Mouse (Mus musculus): ENCODE data around the gene Tmem72.

Gene Tmem72

DNA sequence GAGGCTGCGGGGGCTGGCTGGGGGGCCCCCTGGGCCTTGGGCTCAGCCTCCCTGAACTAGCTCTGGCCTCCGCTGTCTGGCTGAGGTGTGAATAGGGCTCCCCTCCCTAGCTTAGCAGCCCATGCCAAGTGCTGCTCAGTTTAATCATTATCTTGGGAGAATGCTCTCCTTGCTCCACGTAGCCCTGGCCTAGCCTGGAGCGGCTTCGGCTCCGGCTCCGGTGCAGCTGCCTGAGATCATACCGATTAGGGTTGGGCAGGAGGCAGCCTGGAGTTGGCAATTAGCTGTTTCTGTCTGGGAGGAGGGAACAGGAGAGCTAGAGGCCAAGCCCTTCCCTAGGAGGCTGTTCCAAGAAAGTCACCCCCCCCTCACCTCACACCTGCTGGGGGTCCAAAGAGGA lies at the start of gene Tmem72:
Tmem72 (minus strand) TSS at position 248 of the 400 bp plus-strand sequence.
- no peak for DNase-seq (ENCODE audit: low spot score)

DNA sequence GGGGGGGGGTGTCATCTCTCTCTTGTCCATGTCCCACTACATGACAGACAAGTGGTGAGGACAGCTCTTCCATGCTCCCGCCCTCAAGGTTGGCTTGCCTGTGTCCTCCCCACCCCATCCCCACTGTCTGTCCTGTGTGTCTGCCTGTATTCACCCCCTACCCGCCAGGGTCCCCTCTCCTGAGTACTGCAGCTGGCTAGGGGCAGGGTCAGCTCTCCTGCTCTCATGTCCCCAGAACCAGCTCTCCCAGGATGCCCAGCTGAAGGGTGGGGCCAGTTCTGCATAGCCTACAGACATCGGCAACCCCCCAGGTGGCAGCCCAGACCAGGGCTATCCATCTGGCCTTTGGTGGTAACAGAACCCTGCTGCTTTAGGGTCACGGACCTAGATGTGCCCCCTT lies 47.8 kb upstream of the Tmem72 start:
- no peak for DNase-seq (ENCODE audit: low spot score)

DNA sequence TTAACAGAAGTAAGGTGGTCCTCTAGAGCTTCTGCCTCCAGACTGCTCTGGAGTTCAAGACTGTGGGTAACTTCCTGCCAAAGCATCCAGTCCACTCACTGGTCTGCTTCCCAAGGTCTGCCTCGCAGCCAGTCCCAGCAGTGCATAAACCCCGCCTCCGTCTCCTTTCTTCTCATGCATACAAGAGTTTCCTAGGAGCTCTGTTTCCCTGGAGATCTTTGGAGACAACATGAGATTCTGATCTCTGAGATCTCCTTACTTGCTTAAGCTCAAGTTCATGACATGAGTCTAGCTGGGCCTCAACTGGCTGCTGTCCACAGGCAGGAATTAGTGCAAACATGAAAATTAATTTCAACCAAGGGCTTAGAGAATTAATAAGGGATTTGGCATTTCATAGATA lies 45.6 kb upstream of the Tmem72 start:
- no peak for DNase-seq (ENCODE audit: low spot score)

- no peak for DNase-seq (ENCODE audit: low spot score)
Measured at GRCm38 (mm10) chr6:116760181-116760580, 43.5 kb upstream of the Tmem72 start.

DNA sequence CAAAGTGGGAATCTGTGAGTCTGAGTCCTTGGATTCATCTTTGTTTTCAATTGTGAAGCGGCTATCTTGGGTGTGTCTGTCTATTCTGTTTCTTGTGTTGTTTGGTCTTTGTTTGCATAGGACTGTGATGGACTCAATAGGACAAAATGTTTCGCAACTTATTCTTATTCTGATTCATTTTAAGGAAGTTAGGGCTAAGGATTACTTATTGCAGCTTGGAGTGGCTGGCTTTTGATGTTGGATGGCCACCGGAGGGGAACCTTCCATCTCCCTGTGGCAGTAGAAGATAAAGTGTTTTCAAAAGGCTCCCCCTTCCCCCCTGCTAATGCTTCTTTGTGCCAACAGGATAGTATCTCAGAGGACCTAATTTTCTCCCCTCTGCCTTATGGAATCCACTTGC lies 39.7 kb upstream of the Tmem72 start:
- DNase-seq (ENCODE audit: low spot score) = no peak

DNA sequence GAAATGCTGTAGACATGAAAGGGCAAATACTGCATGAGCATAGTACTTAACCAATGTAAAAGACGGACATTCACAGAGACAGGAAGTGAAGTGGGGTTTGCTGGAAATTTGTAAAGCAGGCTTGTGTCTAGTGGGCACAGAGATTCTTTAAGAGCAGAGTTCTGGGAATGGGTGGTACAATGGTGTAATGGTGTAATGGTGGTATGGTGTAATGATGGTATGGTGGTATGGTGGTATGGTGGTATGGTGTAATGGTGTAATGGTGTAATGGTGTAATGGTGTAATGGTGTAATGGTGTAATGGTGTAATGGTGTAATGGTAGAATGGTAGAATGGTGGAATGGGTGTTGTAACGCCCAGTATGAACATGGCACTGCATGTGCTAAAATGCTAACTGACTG lies 21.3 kb upstream of the Tmem72 start:
- no peak for DNase-seq (ENCODE audit: low spot score)

GRCm38 (mm10) chr6:116735361-116735760 lies 18.6 kb upstream of the Tmem72 start:
- no peak for DNase-seq (ENCODE audit: low spot score)

- no peak for DNase-seq (ENCODE audit: low spot score)
Measured at GRCm38 (mm10) chr6:116733577-116733976, 16.9 kb upstream of the Tmem72 start.

DNA sequence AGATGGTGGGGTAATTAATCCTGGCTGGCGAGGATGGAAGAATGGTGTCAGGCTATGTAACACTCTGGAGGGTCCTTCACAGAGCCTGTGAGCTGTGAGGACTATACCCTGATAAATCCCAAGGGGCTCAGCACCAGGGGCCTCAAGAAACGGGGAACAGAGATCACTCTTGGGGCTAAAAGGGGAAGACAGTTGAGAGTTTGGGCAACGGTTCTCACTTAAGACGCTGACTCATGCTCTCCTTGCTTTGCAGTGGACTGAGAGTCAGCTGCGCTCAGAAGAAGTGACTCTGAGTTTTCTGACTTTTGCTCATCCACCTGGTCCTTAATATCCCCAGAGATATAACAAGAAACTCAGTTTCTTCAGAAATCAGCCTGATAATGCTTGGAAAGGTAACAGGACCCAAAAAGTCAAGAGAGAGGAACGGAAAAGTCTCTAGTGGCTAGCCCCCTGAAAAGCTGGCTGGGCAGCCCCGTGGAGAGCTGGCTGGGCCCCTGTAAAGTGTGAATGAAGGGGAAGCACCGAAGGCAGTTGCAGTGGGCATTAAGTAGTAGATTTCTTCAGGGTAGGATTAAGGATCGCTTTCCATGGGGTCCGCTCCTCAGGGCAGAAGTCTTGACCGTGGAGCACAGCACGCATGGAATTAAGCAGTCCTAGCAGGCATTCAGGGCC lies 7.9 kb upstream of the Tmem72 start:
- DNase-seq (ENCODE audit: low spot score) = no peak

GRCm38 (mm10) chr6:116718920-116719319 lies 2.2 kb upstream of the Tmem72 start:
- no peak for DNase-seq (ENCODE audit: low spot score)

DNA sequence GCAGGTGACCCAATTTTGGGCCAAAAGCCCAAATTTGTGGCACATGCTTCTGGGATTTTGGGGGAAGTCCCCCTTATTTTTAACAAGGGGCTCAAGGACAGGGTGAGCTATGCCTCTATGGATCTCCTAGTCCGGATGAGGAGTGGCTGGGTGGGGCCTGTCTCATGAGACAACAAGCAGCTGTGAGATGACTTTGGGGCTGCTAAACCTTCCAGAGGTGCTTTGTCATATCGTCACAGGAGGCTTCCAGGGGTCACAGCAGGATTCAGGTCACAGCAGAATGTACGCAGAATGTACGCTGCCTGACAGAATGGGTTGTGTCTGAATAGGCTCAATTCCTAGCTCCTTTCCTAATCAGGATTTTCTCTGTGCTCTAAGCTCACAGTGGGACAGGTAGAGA lies 1.6 kb upstream of the Tmem72 start:
- no peak for DNase-seq (ENCODE audit: low spot score)

GRCm38 (mm10) chr6:116717851-116718250 lies 1.1 kb upstream of the Tmem72 start:
- no peak for DNase-seq (ENCODE audit: low spot score)

DNA sequence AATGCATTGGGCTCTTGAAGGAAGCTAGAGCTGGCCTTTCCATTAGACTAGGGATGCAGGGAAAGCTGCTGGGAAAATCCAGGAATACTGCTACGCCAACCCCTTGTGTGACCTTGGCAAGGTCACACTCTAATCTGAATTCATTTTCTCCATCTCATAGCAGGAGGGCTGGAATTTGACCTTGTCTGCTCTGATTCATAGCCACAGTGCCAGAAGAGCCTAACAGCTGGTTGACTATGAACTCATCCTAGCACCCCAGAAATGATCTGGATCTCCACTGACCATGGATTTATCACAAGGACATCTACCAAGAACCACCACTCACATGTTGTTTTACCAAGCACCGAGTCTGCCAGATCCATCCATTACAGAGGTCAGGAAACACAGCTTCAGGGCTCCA lies 1.5 kb downstream of the Tmem72 start:
- no peak for DNase-seq (ENCODE audit: low spot score)

- DNase-seq (ENCODE audit: low spot score) = no peak
Measured at GRCm38 (mm10) chr6:116714576-116714975, 2.1 kb downstream of the Tmem72 start.

DNA sequence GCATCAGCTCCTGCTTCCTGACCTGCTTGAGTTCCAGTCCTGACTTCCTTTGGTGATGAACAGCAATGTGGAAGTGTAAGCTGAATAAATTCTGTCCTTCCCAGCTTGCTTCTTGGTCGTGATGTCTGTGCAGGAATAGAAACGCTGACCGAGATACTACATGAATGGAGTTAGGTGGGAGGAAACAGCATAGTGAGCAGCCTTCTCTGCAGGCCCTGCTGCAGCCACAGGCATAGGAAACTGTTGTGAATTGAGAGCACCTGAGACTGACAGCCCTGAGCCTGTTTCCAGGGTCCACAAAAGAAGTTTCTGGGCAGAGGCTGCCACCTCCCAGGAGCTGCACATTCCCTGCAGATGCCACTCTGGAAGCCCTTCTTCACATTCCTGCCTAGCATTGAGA lies 2.7 kb downstream of the Tmem72 start:
- DNase-seq (ENCODE audit: low spot score) = no peak

GRCm38 (mm10) chr6:116712503-116712902 lies 4.2 kb downstream of the Tmem72 start:
- DNase-seq (ENCODE audit: low spot score) = no peak

DNA sequence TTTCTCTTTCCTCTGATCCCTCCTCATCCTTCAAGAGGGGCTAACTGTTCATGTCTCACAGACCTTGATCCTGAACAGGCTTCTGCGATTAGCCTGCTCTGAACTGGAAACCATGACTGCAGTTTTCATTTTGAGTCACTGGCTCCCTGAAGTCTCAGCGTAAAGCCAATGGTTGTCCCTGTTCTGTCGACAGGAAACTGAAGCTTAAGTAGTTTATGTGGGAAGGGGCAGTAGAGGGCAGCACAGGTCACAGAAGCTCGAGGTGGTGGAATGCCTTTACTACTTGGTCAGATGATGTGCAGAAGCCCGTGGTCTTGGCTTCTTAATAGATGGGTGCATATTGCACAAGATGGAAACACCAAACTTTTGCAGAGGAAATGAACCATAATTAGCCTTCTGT lies 4.7 kb downstream of the Tmem72 start:
- DNase-seq (ENCODE audit: low spot score) = no peak

GRCm38 (mm10) chr6:116704320-116704719 lies 12.4 kb downstream of the Tmem72 start:
- DNase-seq (ENCODE audit: low spot score) = no peak

DNA sequence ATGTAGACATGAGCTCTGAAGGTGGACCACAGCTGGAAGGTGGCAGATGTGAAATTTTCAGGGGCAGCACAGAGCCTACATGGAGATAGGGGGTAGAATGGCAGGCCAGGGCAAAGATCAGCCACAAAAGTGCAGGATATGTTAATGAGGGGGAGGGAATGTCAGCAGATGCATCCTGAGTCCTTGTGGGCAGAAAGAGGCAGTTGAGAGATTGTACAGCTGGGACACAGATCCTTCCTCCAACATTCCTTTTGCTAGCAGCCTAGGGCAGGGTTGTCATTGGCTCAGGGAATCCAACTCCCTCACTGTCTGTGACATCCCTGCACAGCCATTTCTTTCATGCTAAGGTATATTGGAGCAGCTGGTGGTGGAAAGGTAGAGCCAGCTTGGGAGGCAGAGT lies 15.9 kb downstream of the Tmem72 start:
- no peak for DNase-seq (ENCODE audit: low spot score)

- DNase-seq (ENCODE audit: low spot score) = no peak
Measured at GRCm38 (mm10) chr6:116697896-116698425, 18.8 kb downstream of the Tmem72 start.

DNA sequence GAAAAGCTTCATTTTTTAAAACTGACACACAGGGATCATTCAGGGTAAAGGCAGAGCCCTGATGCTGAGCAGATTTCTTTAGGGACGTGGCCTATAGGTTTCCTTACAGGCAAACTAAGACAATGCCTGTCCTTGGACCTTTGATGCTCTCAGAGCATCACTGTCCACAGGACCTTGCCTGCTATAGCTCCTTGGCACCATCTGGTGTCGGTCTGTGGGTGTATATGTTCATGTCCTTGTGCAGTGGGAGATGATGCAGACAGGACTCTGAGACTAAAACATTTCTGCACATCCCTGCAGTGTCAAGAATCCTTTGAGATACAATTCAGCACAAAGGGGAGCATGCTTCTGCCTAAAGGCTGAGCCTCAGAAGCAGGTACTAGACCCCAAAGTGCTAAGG lies 19.3 kb downstream of the Tmem72 start:
- DNase-seq (ENCODE audit: low spot score) = no peak

DNA sequence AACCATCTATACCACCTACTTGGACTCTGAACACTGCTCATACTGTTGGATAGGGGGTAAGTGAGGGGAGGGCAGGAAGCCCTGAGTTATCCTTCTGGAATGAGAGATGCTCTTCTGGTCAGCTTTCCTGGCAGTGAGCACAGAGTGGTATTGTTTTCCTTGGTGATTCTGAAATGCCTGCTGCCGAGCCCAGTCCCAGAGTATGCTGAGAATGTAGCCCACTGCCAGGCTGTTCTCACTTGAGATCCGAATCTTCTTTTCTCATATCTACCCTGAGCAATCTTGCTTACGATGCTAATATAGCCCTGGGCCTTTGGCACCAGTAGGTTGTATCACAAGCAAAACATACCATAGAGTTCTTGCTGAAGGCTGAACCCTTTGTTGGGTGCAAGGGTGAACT lies 22.4 kb downstream of the Tmem72 start:
- DNase-seq (ENCODE audit: low spot score) = no peak

- no peak for DNase-seq (ENCODE audit: low spot score)
Measured at GRCm38 (mm10) chr6:116693639-116694038, 23.1 kb downstream of the Tmem72 start.

GRCm38 (mm10) chr6:116682317-116682716 lies 34.4 kb downstream of the Tmem72 start:
- DNase-seq (ENCODE audit: low spot score) = no peak
